Mouse (Mus musculus) B cell, adult (primary cell): Measurements from ENCODE around the gene Tssc4. TPM values are rescaled to one million over a fixed set of nuclear protein-coding genes. Genes with fewer than 3 reads are reported as not detected.

Source experiments
- total RNA-seq: library from RNA; stranded (reverse); gene quantifications from 4 replicates; pipeline ENCODE4 v1.2.4, GENCODE M21; 2023; ENCODE audit not compliant: inconsistent age

The Tssc4 gene
- 14.9 to 21.9 TPM (median 18.4 TPM) in 4 replicates for total RNA-seq

GRCm38 (mm10) chr7:143068882-143069591, at the start of gene Tssc4:
Tssc4 (plus strand) TSS chr7:143069249.

GRCm38 (mm10) chr7:143052626-143053007, 16.4 kb upstream of the Tssc4 start, which contains the start of gene Cd81:
Cd81 (plus strand) TSS chr7:143052739.

GRCm38 (mm10) chr7:143094592-143095553, 25.8 kb downstream of the Tssc4 start, which contains the start of gene Trpm5:
Trpm5 (minus strand) TSS chr7:143094642.

GRCm38 (mm10) chr7:143106062-143106461, 37.0 kb downstream of the Tssc4 start, which contains the start of gene Kcnq1:
Kcnq1 (plus strand) TSS chr7:143106362.

Other genes starting within 250 kb of the Tssc4 start
- not detected in 4 replicates for gene Th, start 138.1 kb upstream of the Tssc4 start, total RNA-seq
- gene Ascl2, start 100.0 kb upstream of the Tssc4 start, total RNA-seq: not detected in 4 replicates
- 144 to 163 TPM (median 159 TPM) in 4 replicates for gene Tspan32, start 64.2 kb upstream of the Tssc4 start, total RNA-seq
- gene Cd81, start 16.5 kb upstream of the Tssc4 start, total RNA-seq: 211 to 234 TPM (median 225 TPM) in 4 replicates
- 1.8 to 2.6 TPM (median 2.3 TPM) in 4 replicates for gene Trpm5, start 25.4 kb downstream of the Tssc4 start, total RNA-seq
- not detected in 4 replicates for gene Kcnq1, start 37.1 kb downstream of the Tssc4 start, total RNA-seq